Mouse (Mus musculus) activated CD4-positive, CD25-positive, alpha-beta regulatory T cell, adult 4 months (primary cell): ENCODE measurements around the gene Ceacam15. TPM values are rescaled to one million over a fixed set of nuclear protein-coding genes. Genes with fewer than 3 reads are reported as not detected.

Source experiments
- ATAC-seq: one replicate; pipeline ENCODE4 v1.8.0; 2017
- polyA plus RNA-seq, 2 experiments: library from polyadenylated mRNA; unstranded; fragments of 100-300 nt; shearing (Covaris generic); gene quantifications; one replicate each; pipeline ENCODE4 v1.2.1; 2017

Gene Ceacam15
- polyA plus RNA-seq, 2 experiments from 2014 or later, result 0.32 TPM; not detected in 1

DNA sequence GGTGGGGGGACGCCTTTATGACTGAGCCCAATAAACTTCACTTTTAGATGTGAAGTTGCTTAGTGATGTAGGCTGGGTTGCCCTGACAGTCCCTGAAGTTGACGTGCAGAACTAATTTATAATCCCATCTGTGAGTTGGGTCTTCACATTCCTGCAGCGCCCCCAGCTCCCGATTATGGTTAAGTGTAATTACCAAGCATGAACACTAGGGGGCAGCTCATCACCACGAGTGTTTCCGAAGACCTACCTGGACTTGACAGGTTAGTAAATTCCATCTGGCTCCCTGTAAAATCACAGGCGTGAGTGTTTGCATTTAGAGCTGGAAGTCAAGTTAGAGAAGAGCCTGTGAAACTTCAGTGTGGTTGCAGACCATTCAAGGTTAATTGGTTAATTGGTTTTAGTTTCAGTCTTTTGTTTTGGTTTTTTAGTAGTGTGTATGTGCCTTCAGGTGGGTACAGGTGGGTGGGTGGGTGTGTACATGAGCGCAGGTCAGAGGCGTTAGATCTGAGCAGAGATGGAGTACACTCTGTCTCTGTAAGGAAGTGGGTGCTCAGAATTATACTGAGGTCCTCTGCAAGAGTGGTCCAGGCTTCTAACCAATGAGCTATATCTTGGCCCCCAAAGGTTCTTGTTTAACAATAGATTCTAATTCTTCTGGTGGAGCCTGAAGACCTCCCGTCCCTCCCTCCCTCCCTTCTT, 45.8 kb downstream of the Ceacam15 start:
- no peak for ATAC-seq

DNA sequence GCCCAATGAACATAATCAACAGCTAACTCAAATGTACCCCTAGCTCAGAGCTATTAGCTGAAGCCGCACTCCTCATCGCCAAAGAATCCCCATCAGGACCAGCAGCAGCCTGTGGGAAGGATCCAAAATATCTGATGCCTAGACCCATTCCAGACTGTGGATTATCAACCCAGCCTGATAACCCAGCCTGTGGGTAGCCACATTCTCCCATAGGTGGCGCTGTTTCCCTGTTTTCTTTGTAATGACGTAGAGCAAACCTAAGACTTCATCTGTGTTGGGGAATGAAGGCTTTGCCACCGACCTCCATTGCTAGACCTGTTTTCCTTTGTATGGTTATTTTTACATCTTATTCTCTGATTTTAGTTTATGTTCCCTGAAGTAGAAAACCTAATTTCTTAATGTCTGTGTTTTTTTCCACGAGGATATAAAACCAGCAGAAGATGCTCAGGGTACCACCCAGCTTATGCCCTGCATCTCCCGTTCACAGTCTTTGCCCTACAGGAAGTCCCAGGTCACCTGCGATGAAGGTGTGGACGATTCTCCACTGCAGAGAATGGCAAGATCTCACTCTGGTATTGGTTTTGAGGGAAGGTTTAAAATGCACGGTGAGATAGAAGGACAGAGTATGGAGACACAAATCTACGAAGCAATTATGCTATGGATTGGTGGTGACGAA, 47.3 kb downstream of the Ceacam15 start:
- ATAC-seq, result peak; percentile 72

DNA sequence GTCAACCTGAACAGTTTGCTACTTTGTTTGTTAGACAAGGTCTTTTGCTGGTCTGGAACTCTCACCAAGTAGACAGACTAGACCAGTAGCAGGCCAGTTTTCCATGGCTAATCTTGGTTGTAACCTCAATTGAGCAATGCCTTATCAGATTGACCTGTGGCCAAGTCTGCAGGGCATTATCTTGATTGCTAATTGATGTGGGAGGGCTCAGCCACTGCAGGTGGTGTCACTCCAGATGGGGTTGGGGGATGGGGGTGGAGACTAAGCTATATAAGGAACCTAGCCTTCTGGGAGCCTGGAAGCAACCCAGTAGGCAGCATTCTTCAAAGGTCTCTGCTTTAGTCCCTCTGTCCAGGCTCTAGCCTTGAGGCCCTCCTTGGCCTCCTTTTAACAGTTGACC, 51.8 kb downstream of the Ceacam15 start:
- ATAC-seq, result no peak

DNA sequence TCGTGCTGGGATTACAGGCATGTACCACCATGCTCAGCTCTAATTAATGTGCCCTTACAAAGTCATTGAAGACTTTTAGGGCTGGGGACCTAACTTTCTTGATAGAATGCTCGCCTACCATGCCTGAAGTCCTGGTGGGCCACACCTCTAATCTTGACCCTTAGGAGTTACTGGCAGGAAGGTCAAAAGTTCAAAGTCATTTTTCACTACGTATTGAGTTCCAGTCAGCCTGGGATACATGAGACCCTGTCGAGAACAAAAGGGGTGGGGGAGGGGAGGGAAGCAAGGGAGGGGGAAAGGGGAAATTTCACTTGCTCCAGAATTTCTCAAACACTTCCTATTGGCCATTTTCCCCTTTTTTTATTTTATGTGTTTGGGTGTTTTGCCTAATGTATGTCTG, 52.4 kb downstream of the Ceacam15 start:
- ATAC-seq, result no peak

Other genes starting within 250 kb of the Ceacam15 start
- gene Tmem160, start 222.9 kb downstream of the Ceacam15 start, polyA plus RNA-seq, result 1 to 10 TPM; 5.7 to 9.2 TPM
- gene Npas1, start 198.0 kb downstream of the Ceacam15 start, polyA plus RNA-seq, result under 1 TPM in 1 of 2 experiments, not detected in 1; 0.22 TPM
- gene Arhgap35, start 60.7 kb downstream of the Ceacam15 start, polyA plus RNA-seq, result 1 to 10 TPM; 2.1 to 2.2 TPM
- not detected for gene Ceacam9, start 46.2 kb upstream of the Ceacam15 start, polyA plus RNA-seq
- 100 to 1,000 TPM; 101 to 111 TPM for gene Ap2s1, start 62.7 kb upstream of the Ceacam15 start, polyA plus RNA-seq
- gene Slc1a5, start 105.6 kb upstream of the Ceacam15 start, polyA plus RNA-seq, result 100 to 1,000 TPM; 143 to 179 TPM
- 10 to 100 TPM; 23.0 to 23.1 TPM for gene Strn4, start 140.2 kb upstream of the Ceacam15 start, polyA plus RNA-seq
- gene Fkrp, start 141.0 kb upstream of the Ceacam15 start, polyA plus RNA-seq, result 1 to 10 TPM; 6.5 to 7.5 TPM
- gene Prkd2, start 167.2 kb upstream of the Ceacam15 start, polyA plus RNA-seq, result 10 to 100 TPM; 45.7 to 47.6 TPM
- gene Dact3, start 199.6 kb upstream of the Ceacam15 start, polyA plus RNA-seq, result not detected
- not detected for gene Gng8, start 216.1 kb upstream of the Ceacam15 start, polyA plus RNA-seq
- gene Ptgir, start 230.8 kb upstream of the Ceacam15 start, polyA plus RNA-seq, result 10 to 100 TPM; 11.8 to 13.2 TPM
- gene Calm3, start 248.4 kb upstream of the Ceacam15 start, polyA plus RNA-seq, result 100 to 1,000 TPM; 106 to 159 TPM